Mouse (Mus musculus) intestine, embryonic 14.5 days (tissue): Measurements from ENCODE around the gene Cdk5r2. TPM values are rescaled to one million over a fixed set of nuclear protein-coding genes. Genes with fewer than 3 reads are reported as not detected.
"Not testable (repeated sequence)": the region's sequence is repeated elsewhere in the genome, so short reads cannot be mapped to it uniquely, and the experiment has no call there.

Source experiments
- ATAC-seq: fragments of 200-750 bp; cut with Nextera tagmentation; replicated peaks from 2 replicates; pipeline ENCODE4 v1.8.0; 2017; ENCODE audit warnings: low read depth, moderate number of reproducible peaks, moderate TSS enrichment, moderate library complexity; ENCODE audit not compliant: low FRiP score, low TSS enrichment
- DNase-seq: peaks from one replicate; pipeline ENCODE4 v3.0.0-alpha.2; 2018; ENCODE audit warnings: low spot score
- H3K27ac ChIP-seq: fragments of 300-500 bp; sonication (generic); 2 replicates; pipeline ENCODE4 v1.5.1; 2014; ENCODE audit warnings: low read depth, mild to moderate bottlenecking, control low read depth
- H3K27me3 ChIP-seq: fragments of 300-500 bp; sonication (generic); replicated peaks from 2 replicates; pipeline ENCODE4 v1.6.1; 2014; ENCODE audit warnings: low read length, control low read depth; ENCODE audit not compliant: control insufficient read depth, insufficient read depth
- H3K36me3 ChIP-seq: fragments of 300-500 bp; sonication (generic); 2 replicates; pipeline ENCODE4 v1.6.1; 2014; ENCODE audit warnings: low read length, control low read depth; ENCODE audit not compliant: control insufficient read depth, insufficient read depth
- H3K4me1 ChIP-seq: fragments of 300-500 bp; sonication (generic); replicated peaks from 2 replicates; pipeline ENCODE4 v1.6.1; 2014; ENCODE audit warnings: low read length, control low read depth, mixed read lengths; ENCODE audit not compliant: control insufficient read depth, insufficient read depth
- H3K4me2 ChIP-seq: fragments of 300-500 bp; sonication (generic); 2 replicates; pipeline ENCODE4 v1.6.1; 2014; ENCODE audit warnings: low read length
- H3K4me3 ChIP-seq: fragments of 300-500 bp; sonication (generic); 2 replicates; pipeline ENCODE4 v1.5.1; 2014; ENCODE audit warnings: low read depth, low read length, control low read depth, mixed read lengths
- H3K9ac ChIP-seq: fragments of 300-500 bp; sonication (generic); 2 replicates; pipeline ENCODE4 v1.6.1; 2014; ENCODE audit warnings: mild to moderate bottlenecking, low read length
- H3K9me3 ChIP-seq: fragments of 300-500 bp; sonication (generic); 2 replicates; pipeline ENCODE4 v1.6.1; 2016; ENCODE audit warnings: low read length, control low read depth; ENCODE audit not compliant: control insufficient read depth
- WGBS: fragments of 180-500 bp; shearing (Covaris S2); extraction: QIAGEN DNeasy Blood & Tissue Kit; methylation state at CpG from one replicate; pipeline ENCODE4 v1.1.7; 2014; 5-methylcytosine and 5-hydroxymethylcytosine counted together
- polyA plus RNA-seq: library from polyadenylated mRNA; unstranded; fragments of >200 nt; fragmentation: Nextera tagmentation; extraction: Ambion mirVana; gene quantifications from 2 replicates; pipeline ENCODE4 v1.2.1, GENCODE M21; 2014

Cdk5r2 gene
- polyA plus RNA-seq, 1 experiment from 2014 or later, result 0.28 TPM

GRCm38 (mm10) chr1:74815965-74816364, 38.8 kb upstream of the Cdk5r2 start:
- H3K4me1 ChIP-seq, H3K4me3 ChIP-seq, H3K36me3 ChIP-seq, H3K9me3 ChIP-seq, H3K9ac ChIP-seq, H3K27me3 ChIP-seq, H3K4me2 ChIP-seq, DNase-seq, ATAC-seq, H3K27ac ChIP-seq: not testable (repeated sequence)
- 88% methylated on average over 6 of the region's 6 CpGs for WGBS

GRCm38 (mm10) chr1:74816612-74817199, 38.0 kb upstream of the Cdk5r2 start:
- H3K27ac ChIP-seq, result peak overlapping the region; percentile 72
- H3K27me3 ChIP-seq, result no peaks in the 10 kb centered on the region
- H3K4me2 ChIP-seq, result peak overlapping the region; percentile 66
- 6% methylated on average over 38 of the region's 38 CpGs for WGBS
- H3K4me1 ChIP-seq, result peaks cover 8% of the 10 kb centered on the region
- peak; percentile 94 for DNase-seq
- peak overlapping the region; percentile 70 for H3K9ac ChIP-seq
- H3K4me3 ChIP-seq, result peak overlapping the region; percentile 70
- no peaks in the 10 kb centered on the region for H3K9me3 ChIP-seq
- no peaks in the 10 kb centered on the region for H3K36me3 ChIP-seq
- peak; percentile 88 for ATAC-seq

- Histone ChIP-seq H3K4me2 (peak overlapping the region; percentile 66), H3K4me1 (peaks cover 8% of the 10 kb centered on the region), H3K36me3 (no peaks in the 10 kb centered on the region), H3K9me3 (no peaks in the 10 kb centered on the region), H3K27me3 (no peaks in the 10 kb centered on the region), H3K9ac (peak overlapping the region; percentile 70), H3K4me3 (peak overlapping the region; percentile 70), H3K27ac (peak overlapping the region; percentile 72)
- 12% methylated on average over 14 of the region's 14 CpGs for whole genome bisulfite sequencing
- ATAC-seq, result no peak
- DNase-seq, result no peak
Measured at GRCm38 (mm10) chr1:74817219-74817618, 37.5 kb upstream of the Cdk5r2 start.

- H3K9ac ChIP-seq, result no peak overlapping the region
- no peak overlapping the region for H3K4me2 ChIP-seq
- no peak overlapping the region for H3K27ac ChIP-seq
- H3K36me3 ChIP-seq, result no peaks in the 10 kb centered on the region
- H3K4me3 ChIP-seq, result no peak overlapping the region
- no peaks in the 10 kb centered on the region for H3K9me3 ChIP-seq
- WGBS, result 100% methylated on average over 1 of the region's 1 CpGs
- DNase-seq, result no peak
- no peaks in the 10 kb centered on the region for H3K27me3 ChIP-seq
- no peak for ATAC-seq
- peaks cover 8% of the 10 kb centered on the region for H3K4me1 ChIP-seq
Measured at GRCm38 (mm10) chr1:74818509-74818908, 36.2 kb upstream of the Cdk5r2 start.

- not testable (repeated sequence) for H3K4me3 ChIP-seq, H3K36me3 ChIP-seq, H3K4me1 ChIP-seq, ATAC-seq, DNase-seq, H3K4me2 ChIP-seq, H3K27me3 ChIP-seq, H3K27ac ChIP-seq, H3K9ac ChIP-seq, H3K9me3 ChIP-seq
- 96% methylated on average over 4 of the region's 4 CpGs for whole genome bisulfite sequencing
Measured at GRCm38 (mm10) chr1:74823598-74823997, 31.1 kb upstream of the Cdk5r2 start.

GRCm38 (mm10) chr1:74824518-74825302, 30.0 kb upstream of the Cdk5r2 start:
- no peaks in the 10 kb centered on the region for H3K4me1 ChIP-seq
- H3K9ac ChIP-seq, result no peak overlapping the region
- WGBS, result 36% methylated on average over 14 of the region's 14 CpGs
- no peaks in the 10 kb centered on the region for H3K36me3 ChIP-seq
- no peaks in the 10 kb centered on the region for H3K27me3 ChIP-seq
- DNase-seq (no peak), ATAC-seq (no peak)
- no peaks in the 10 kb centered on the region for H3K9me3 ChIP-seq
- no peak overlapping the region for H3K4me3 ChIP-seq
- no peak overlapping the region for H3K4me2 ChIP-seq
- H3K27ac ChIP-seq, result no peak overlapping the region

- Histone ChIP-seq H3K9ac (no peak overlapping the region), H3K27me3 (no peaks in the 10 kb centered on the region), H3K4me2 (no peak overlapping the region), H3K27ac (no peak overlapping the region), H3K36me3 (no peaks in the 10 kb centered on the region), H3K4me1 (no peaks in the 10 kb centered on the region), H3K4me3 (no peak overlapping the region), H3K9me3 (no peaks in the 10 kb centered on the region)
- ATAC-seq (no peak), DNase-seq (no peak)
- WGBS, result 82% methylated on average over 9 of the region's 9 CpGs
Measured at GRCm38 (mm10) chr1:74830061-74830460, 24.7 kb upstream of the Cdk5r2 start.

GRCm38 (mm10) chr1:74833255-74833654, 21.5 kb upstream of the Cdk5r2 start:
- WGBS, result 80% methylated on average over 3 of the region's 3 CpGs

GRCm38 (mm10) chr1:74843090-74843489, 11.6 kb upstream of the Cdk5r2 start:
- H3K9ac ChIP-seq, result no peak overlapping the region
- no peak overlapping the region for H3K4me3 ChIP-seq
- no peak overlapping the region for H3K27ac ChIP-seq
- no peak overlapping the region for H3K4me2 ChIP-seq
- ATAC-seq (no peak), DNase-seq (no peak)
- no peaks in the 10 kb centered on the region for H3K9me3 ChIP-seq
- H3K36me3 ChIP-seq, result no peaks in the 10 kb centered on the region
- WGBS, result 81% methylated on average over 5 of the region's 5 CpGs
- no peaks in the 10 kb centered on the region for H3K4me1 ChIP-seq
- peaks cover 5% of the 10 kb centered on the region; the same call in 1 of the 2 replicates for H3K27me3 ChIP-seq

More at GRCm38 (mm10) chr1:74833255-74833654, 21.5 kb upstream of the Cdk5r2 start:
- Histone ChIP-seq H3K4me2 (no peak overlapping the region), H3K27ac (no peak overlapping the region), H3K4me1 (no peaks in the 10 kb centered on the region), H3K4me3 (no peak overlapping the region), H3K27me3 (no peaks in the 10 kb centered on the region), H3K36me3 (no peaks in the 10 kb centered on the region), H3K9me3 (no peaks in the 10 kb centered on the region), H3K9ac (no peak overlapping the region)
- ATAC-seq, result no peak
- DNase-seq, result no peak
